Mouse (Mus musculus): Measurements from ENCODE around the gene Cd47.

DNA sequence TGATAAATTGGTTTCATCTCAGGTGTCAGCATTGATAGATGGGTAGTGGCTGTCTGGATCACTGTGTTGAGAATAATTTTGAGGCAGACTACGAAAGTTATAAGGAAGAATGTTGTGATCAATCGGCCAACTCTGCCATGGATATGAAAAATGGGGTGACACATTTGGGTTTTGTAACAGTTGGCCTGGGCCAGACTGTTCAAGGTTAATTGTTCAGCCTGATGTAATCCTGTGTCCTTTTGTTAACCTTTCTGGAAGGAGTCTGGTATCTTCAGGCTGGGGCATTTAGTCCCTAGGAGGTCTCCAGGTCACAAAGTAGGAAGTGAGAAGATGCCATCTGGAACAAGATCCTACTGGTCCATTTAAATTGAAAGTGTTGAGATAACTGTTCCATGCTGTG is 4.1 kb upstream of the Cd47 start:
- TF ChIP-seq CTCF (conservative IDR thresholded peaks at IDR 0.05; ENCODE audit: low read length) = no peak
- no peak for TF ChIP-seq POU5F1 (IDR thresholded peaks at IDR 0.05; ENCODE audit: borderline replicate concordance, low read length)

Data from E14TG2a.4 (cell line).